Mouse (Mus musculus) heart, embryonic 15.5 days (tissue): Measurements from ENCODE around the gene Cdk2ap2. TPM values are rescaled to one million over a fixed set of nuclear protein-coding genes. Genes with fewer than 3 reads are reported as not detected.
"Not testable (repeated sequence)": the region's sequence is repeated elsewhere in the genome, so short reads cannot be mapped to it uniquely, and the experiment has no call there.

Source experiments
- ATAC-seq: fragments of 200-750 bp; cut with Nextera tagmentation; replicated peaks from 2 replicates; pipeline ENCODE4 v1.8.0; 2017; ENCODE audit warnings: low read depth, moderate TSS enrichment; ENCODE audit not compliant: insufficient number of reproducible peaks, insufficient read depth, low FRiP score
- H3K27ac ChIP-seq: fragments of 300-500 bp; sonication (generic); 2 replicates; pipeline ENCODE4 v1.5.1; 2015; ENCODE audit warnings: mild to moderate bottlenecking, inconsistent platforms
- H3K27me3 ChIP-seq: fragments of 300-500 bp; sonication (generic); 2 replicates; pipeline ENCODE4 v1.6.1; 2015; ENCODE audit warnings: inconsistent platforms
- H3K36me3 ChIP-seq: fragments of 300-500 bp; sonication (generic); 2 replicates; pipeline ENCODE4 v1.6.1; 2015; ENCODE audit warnings: mild to moderate bottlenecking, inconsistent platforms
- H3K4me1 ChIP-seq: fragments of 300-500 bp; sonication (generic); replicated peaks from 2 replicates; pipeline ENCODE4 v1.6.1; 2015; ENCODE audit warnings: inconsistent platforms
- H3K4me2 ChIP-seq: fragments of 300-500 bp; sonication (generic); 2 replicates; pipeline ENCODE4 v1.6.1; 2015; ENCODE audit warnings: inconsistent platforms, mild to moderate bottlenecking, moderate library complexity
- H3K4me3 ChIP-seq: fragments of 300-500 bp; sonication (generic); 2 replicates; pipeline ENCODE4 v1.5.1; 2015; ENCODE audit warnings: mild to moderate bottlenecking, inconsistent platforms
- H3K9ac ChIP-seq: fragments of 300-500 bp; sonication (generic); 2 replicates; pipeline ENCODE4 v1.6.1; 2015; ENCODE audit warnings: mild to moderate bottlenecking, inconsistent platforms
- H3K9me3 ChIP-seq: fragments of 300-500 bp; sonication (generic); replicated peaks from 2 replicates; pipeline ENCODE4 v1.6.1; 2016; ENCODE audit warnings: inconsistent platforms
- WGBS: fragments of 180-500 bp; shearing (Covaris S2); methylation state at CpG from one replicate; pipeline ENCODE4 v1.1.7; 2015; ENCODE audit warnings: mixed read lengths; 5-methylcytosine and 5-hydroxymethylcytosine counted together
- polyA plus RNA-seq: library from polyadenylated mRNA; unstranded; fragments of >200 nt; fragmentation: Nextera tagmentation; extraction: Ambion mirVana; gene quantifications from 2 replicates; pipeline ENCODE4 v1.2.1, GENCODE M21; 2015

The Cdk2ap2 gene
- polyA plus RNA-seq, 1 experiment from 2014 or later: 63.6 TPM

GRCm38 (mm10) chr19:4057389-4057788 lies 39.6 kb upstream of the Cdk2ap2 start:
- Histone ChIP-seq H3K36me3 (no peaks in the 10 kb centered on the region), H3K4me2 (no peak overlapping the region), H3K9ac (no peak overlapping the region), H3K4me3 (no peak overlapping the region), H3K27me3 (no peaks in the 10 kb centered on the region), H3K27ac (no peak overlapping the region), H3K9me3 (no peaks in the 10 kb centered on the region), H3K4me1 (peaks cover 21% of the 10 kb centered on the region)
- WGBS: 84% methylated on average over 13 of the region's 13 CpGs
- ATAC-seq: no peak

GRCm38 (mm10) chr19:4057962-4058361 lies 39.0 kb upstream of the Cdk2ap2 start:
- Histone ChIP-seq H3K4me1 (peaks cover 21% of the 10 kb centered on the region), H3K36me3 (no peaks in the 10 kb centered on the region), H3K9ac (no peak overlapping the region), H3K4me3 (no peak overlapping the region), H3K9me3 (no peaks in the 10 kb centered on the region), H3K4me2 (no peak overlapping the region), H3K27ac (no peak overlapping the region), H3K27me3 (no peaks in the 10 kb centered on the region)
- no peak for ATAC-seq
- 89% methylated on average over 7 of the region's 7 CpGs for WGBS

- Histone ChIP-seq H3K27me3 (no peaks in the 10 kb centered on the region), H3K27ac (no peak overlapping the region)
These were observed 38.4 kb upstream of the Cdk2ap2 start for GRCm38 (mm10) chr19:4058581-4058980.

GRCm38 (mm10) chr19:4059069-4059740 lies 37.8 kb upstream of the Cdk2ap2 start, which contains the start of gene Gstp3:
Gstp3 (minus strand) TSS chr19:4059569.
- Histone ChIP-seq H3K36me3 (no peaks in the 10 kb centered on the region), H3K9ac (no peak within 1 kb of the TSS), H3K4me2 (no peak within 1 kb of the TSS), H3K4me3 (no peak within 1 kb of the TSS), H3K27me3 (no peaks in the 10 kb centered on the region), H3K9me3 (no peaks in the 10 kb centered on the region), H3K27ac (no peak within 1 kb of the TSS), H3K4me1 (peaks cover 21% of the 10 kb centered on the region)
- 69% methylated on average over 15 of the region's 15 CpGs for WGBS
- ATAC-seq: no peak

More at GRCm38 (mm10) chr19:4058581-4058980, 38.4 kb upstream of the Cdk2ap2 start:
- H3K36me3 ChIP-seq: no peaks in the 10 kb centered on the region
- H3K9me3 ChIP-seq: no peaks in the 10 kb centered on the region
- no peak overlapping the region for H3K4me2 ChIP-seq
- no peak for ATAC-seq
- no peak overlapping the region for H3K4me3 ChIP-seq
- no peak overlapping the region for H3K9ac ChIP-seq
- peaks cover 21% of the 10 kb centered on the region for H3K4me1 ChIP-seq
- 92% methylated on average over 5 of the region's 5 CpGs for WGBS

- not testable (repeated sequence) for H3K4me3 ChIP-seq, H3K36me3 ChIP-seq, H3K9ac ChIP-seq, ATAC-seq, H3K27me3 ChIP-seq, H3K9me3 ChIP-seq, H3K4me2 ChIP-seq, H3K27ac ChIP-seq
- 88% methylated on average over 8 of the region's 8 CpGs for WGBS
- peaks cover 21% of the 10 kb centered on the region for H3K4me1 ChIP-seq
These were observed 36.7 kb upstream of the Cdk2ap2 start for GRCm38 (mm10) chr19:4060044-4060898.

GRCm38 (mm10) chr19:4060899-4061465 lies 36.0 kb upstream of the Cdk2ap2 start:
- no peak overlapping the region for H3K27ac ChIP-seq
- H3K27me3 ChIP-seq: no peaks in the 10 kb centered on the region
- no peak overlapping the region for H3K4me3 ChIP-seq
- no peaks in the 10 kb centered on the region for H3K9me3 ChIP-seq
- no peaks in the 10 kb centered on the region for H3K36me3 ChIP-seq
- peaks cover 14% of the 10 kb centered on the region for H3K4me1 ChIP-seq
- no peak overlapping the region for H3K9ac ChIP-seq
- ATAC-seq: no peak
- WGBS: 80% methylated on average over 6 of the region's 6 CpGs
- H3K4me2 ChIP-seq: no peak overlapping the region

GRCm38 (mm10) chr19:4063357-4063756 lies 33.6 kb upstream of the Cdk2ap2 start:
- not testable (repeated sequence) for H3K9ac ChIP-seq, H3K27me3 ChIP-seq, H3K4me3 ChIP-seq, H3K4me2 ChIP-seq, ATAC-seq, H3K36me3 ChIP-seq, H3K4me1 ChIP-seq, H3K9me3 ChIP-seq
- peak overlapping the region; percentile 70 for H3K27ac ChIP-seq
- WGBS: 34% methylated on average over 4 of the region's 4 CpGs

GRCm38 (mm10) chr19:4064501-4064900 lies 32.5 kb upstream of the Cdk2ap2 start:
- not testable (repeated sequence) for H3K4me3 ChIP-seq, H3K36me3 ChIP-seq, H3K9me3 ChIP-seq, ATAC-seq, H3K27me3 ChIP-seq, H3K4me1 ChIP-seq, H3K9ac ChIP-seq
- WGBS: 3% methylated on average over 4 of the region's 11 CpGs
- H3K27ac ChIP-seq: peak overlapping the region; percentile 70; the same call in 1 of the 2 replicates
- H3K4me2 ChIP-seq: peak overlapping the region; percentile 48

- H3K9me3 ChIP-seq: no peaks in the 10 kb centered on the region
- H3K4me3 ChIP-seq: no peak overlapping the region
- H3K9ac ChIP-seq: no peak overlapping the region
- H3K4me2 ChIP-seq: no peak overlapping the region
- no peaks in the 10 kb centered on the region for H3K36me3 ChIP-seq
- WGBS: 74% methylated on average over 6 of the region's 6 CpGs
- H3K4me1 ChIP-seq: no peaks in the 10 kb centered on the region
- ATAC-seq: no peak
- no peak overlapping the region for H3K27ac ChIP-seq
- no peaks in the 10 kb centered on the region for H3K27me3 ChIP-seq
These were observed 30.7 kb upstream of the Cdk2ap2 start for GRCm38 (mm10) chr19:4066280-4066679.

GRCm38 (mm10) chr19:4066877-4067276 lies 30.1 kb upstream of the Cdk2ap2 start:
- H3K4me1 ChIP-seq: no peaks in the 10 kb centered on the region
- no peak overlapping the region for H3K4me3 ChIP-seq
- H3K9me3 ChIP-seq: no peaks in the 10 kb centered on the region
- no peaks in the 10 kb centered on the region for H3K36me3 ChIP-seq
- no peak overlapping the region for H3K4me2 ChIP-seq
- H3K27me3 ChIP-seq: no peaks in the 10 kb centered on the region
- H3K9ac ChIP-seq: no peak overlapping the region
- ATAC-seq: no peak
- H3K27ac ChIP-seq: no peak overlapping the region

GRCm38 (mm10) chr19:4068242-4068641 lies 28.7 kb upstream of the Cdk2ap2 start:
- not testable (repeated sequence) for H3K4me2 ChIP-seq, H3K36me3 ChIP-seq, H3K4me3 ChIP-seq, H3K4me1 ChIP-seq, H3K9ac ChIP-seq, ATAC-seq, H3K27me3 ChIP-seq, H3K27ac ChIP-seq, H3K9me3 ChIP-seq
- 89% methylated on average over 2 of the region's 2 CpGs for WGBS
